Mouse (Mus musculus) ES-E14 (cell line): ENCODE results near the gene Cry1.

ENCODE experiments used
- CHD2 ChIP-seq: IDR thresholded peaks from 2 replicates; pipeline ENCODE4 v1.6.1; 2014; ENCODE audit warnings: mild to moderate bottlenecking, low read depth, low read length, inconsistent platforms
- MAFK ChIP-seq: IDR thresholded peaks from 2 replicates; pipeline ENCODE4 v1.6.1; 2014; ENCODE audit warnings: mild to moderate bottlenecking, low read depth, low read length, inconsistent platforms; ENCODE audit not compliant: insufficient read depth
- ZC3H11A ChIP-seq: IDR thresholded peaks from 2 replicates; pipeline ENCODE4 v1.6.1; 2012; ENCODE audit warnings: low read depth, mild to moderate bottlenecking, inconsistent platforms, low read length, borderline replicate concordance
- ZNF384 ChIP-seq: IDR thresholded peaks from 2 replicates; pipeline ENCODE4 v1.6.1; 2012; ENCODE audit warnings: low read depth, low read length, inconsistent platforms

DNA sequence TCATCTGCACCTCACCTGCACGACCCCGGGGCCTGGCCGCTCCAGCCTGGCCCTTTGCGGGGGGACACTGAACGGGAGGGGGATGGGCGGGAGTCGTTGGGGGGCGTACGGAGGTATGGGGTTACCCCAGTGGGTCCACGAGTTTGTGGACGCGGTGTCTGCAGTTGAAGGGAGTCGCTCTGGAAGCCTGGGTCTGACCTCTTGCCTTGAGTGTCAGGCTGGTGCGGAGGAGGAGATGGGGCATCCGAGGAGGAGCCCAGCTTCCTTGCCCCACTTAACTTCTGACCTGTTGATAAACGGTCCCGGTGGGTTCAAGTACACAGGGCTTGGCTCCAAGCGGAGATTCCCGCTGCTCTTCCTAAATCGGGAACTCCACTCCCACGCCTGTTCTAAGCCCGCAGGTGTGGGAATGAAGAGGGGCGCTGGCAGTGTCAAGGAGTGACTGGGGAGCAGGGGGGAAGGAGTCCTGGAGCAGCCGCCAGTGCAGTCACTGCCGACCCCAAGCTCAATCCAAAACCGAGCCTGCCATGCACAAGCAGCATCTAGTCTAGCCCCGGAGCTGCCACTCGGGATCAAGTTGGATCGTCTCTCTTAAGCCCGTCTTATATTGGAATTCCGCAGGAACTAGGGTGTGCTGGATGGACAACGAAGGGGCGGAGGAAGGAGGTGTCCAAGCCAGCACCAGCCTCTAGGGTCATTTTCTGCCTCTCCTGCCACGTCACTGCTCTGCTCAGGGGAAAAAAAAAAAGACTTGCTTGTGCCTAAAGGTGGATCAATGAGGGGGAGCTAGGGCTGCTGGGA lies 81.6 kb downstream of the Cry1 start:
- TF ChIP-seq MAFK (0 out of 2 replicates have a peak, but pooled peaks have one; percentile 4), ZNF384 (peak; percentile 87), ZC3H11A (no peak), CHD2 (no peak)
